Mouse (Mus musculus): ENCODE data around the gene Trpm8. TPM values are rescaled to one million over a fixed set of nuclear protein-coding genes. Genes with fewer than 3 reads are reported as not detected.

The Trpm8 gene
- polyA plus RNA-seq, 1 experiment = not detected

GRCm38 (mm10) chr1:88427987-88428741, 150.7 kb downstream of the Trpm8 start:
- 85% methylated on average over 11 of the region's 11 CpGs for whole genome bisulfite sequencing
- Histone ChIP-seq H3K27ac (ENCODE audit: insufficient read depth, low read length) (no peak overlapping the region), H3K4me3 (ENCODE audit: extremely low read depth, insufficient read depth, insufficient read length) (no peak overlapping the region), H3K36me3 (ENCODE audit: control insufficient read depth, insufficient read depth, low read length) (no peaks in the 10 kb centered on the region), H3K27me3 (ENCODE audit: control insufficient read depth, insufficient read depth, low read length) (no peaks in the 10 kb centered on the region), H3K4me1 (ENCODE audit: control insufficient read depth, insufficient read depth, insufficient read length) (no peaks in the 10 kb centered on the region)
- DNase-seq (ENCODE audit: low read depth in 1 of 2, low spot score in 2 of 2) = no peak
- TF ChIP-seq POLR2A (IDR thresholded peaks at IDR 0.05; ENCODE audit: low read depth, low read length) (no peak), CTCF (IDR thresholded peaks at IDR 0.05; ENCODE audit: extremely low read depth, insufficient read depth, insufficient read length, insufficient replicate concordance) (no peak)

GRCm38 (mm10) chr1:88429413-88429812, 152.0 kb downstream of the Trpm8 start:
- no peak for DNase-seq (ENCODE audit: low read depth in 1 of 2, low spot score in 2 of 2)
- Histone ChIP-seq H3K27me3 (ENCODE audit: control insufficient read depth, insufficient read depth, low read length) (no peaks in the 10 kb centered on the region), H3K4me3 (ENCODE audit: extremely low read depth, insufficient read depth, insufficient read length) (no peak overlapping the region), H3K4me1 (ENCODE audit: control insufficient read depth, insufficient read depth, insufficient read length) (no peaks in the 10 kb centered on the region; the same call in 1 of the 2 replicates), H3K27ac (ENCODE audit: insufficient read depth, low read length) (no peak overlapping the region), H3K36me3 (ENCODE audit: control insufficient read depth, insufficient read depth, low read length) (no peaks in the 10 kb centered on the region)
- 36% methylated on average over 1 of the region's 1 CpGs for WGBS
- TF ChIP-seq CTCF (IDR thresholded peaks at IDR 0.05; ENCODE audit: extremely low read depth, insufficient read depth, insufficient read length, insufficient replicate concordance) (no peak), POLR2A (IDR thresholded peaks at IDR 0.05; ENCODE audit: low read depth, low read length) (no peak)

- H3K4me3 ChIP-seq (ENCODE audit: extremely low read depth, insufficient read depth, insufficient read length) = no peak overlapping the region
- no peak for TF ChIP-seq POLR2A (IDR thresholded peaks at IDR 0.05; ENCODE audit: low read depth, low read length)
- TF ChIP-seq CTCF (IDR thresholded peaks at IDR 0.05; ENCODE audit: extremely low read depth, insufficient read depth, insufficient read length, insufficient replicate concordance) = no peak
- H3K36me3 ChIP-seq (ENCODE audit: control insufficient read depth, insufficient read depth, low read length) = no peaks in the 10 kb centered on the region
- no peaks in the 10 kb centered on the region; the same call in 1 of the 2 replicates for H3K4me1 ChIP-seq (ENCODE audit: control insufficient read depth, insufficient read depth, insufficient read length)
- 87% methylated on average over 4 of the region's 4 CpGs for WGBS
- no peak overlapping the region for H3K27ac ChIP-seq (ENCODE audit: insufficient read depth, low read length)
- DNase-seq (ENCODE audit: low read depth in 1 of 2, low spot score in 2 of 2) = no peak
- no peaks in the 10 kb centered on the region for H3K27me3 ChIP-seq (ENCODE audit: control insufficient read depth, insufficient read depth, low read length)
Measured at GRCm38 (mm10) chr1:88431262-88431661, 153.8 kb downstream of the Trpm8 start.

GRCm38 (mm10) chr1:88432601-88433000, 155.1 kb downstream of the Trpm8 start:
- Histone ChIP-seq H3K4me1 (ENCODE audit: control insufficient read depth, insufficient read depth, insufficient read length) (no peaks in the 10 kb centered on the region; the same call in 1 of the 2 replicates), H3K27me3 (ENCODE audit: control insufficient read depth, insufficient read depth, low read length) (no peaks in the 10 kb centered on the region), H3K4me3 (ENCODE audit: extremely low read depth, insufficient read depth, insufficient read length) (no peak overlapping the region), H3K27ac (ENCODE audit: insufficient read depth, low read length) (no peak overlapping the region), H3K36me3 (ENCODE audit: control insufficient read depth, insufficient read depth, low read length) (no peaks in the 10 kb centered on the region)
- TF ChIP-seq CTCF (IDR thresholded peaks at IDR 0.05; ENCODE audit: extremely low read depth, insufficient read depth, insufficient read length, insufficient replicate concordance) (no peak), POLR2A (IDR thresholded peaks at IDR 0.05; ENCODE audit: low read depth, low read length) (no peak)
- no peak for DNase-seq (ENCODE audit: low read depth in 1 of 2, low spot score in 2 of 2)
- WGBS = 63% methylated on average over 3 of the region's 3 CpGs

GRCm38 (mm10) chr1:88433096-88433883, 155.8 kb downstream of the Trpm8 start:
- TF ChIP-seq CTCF (IDR thresholded peaks at IDR 0.05; ENCODE audit: extremely low read depth, insufficient read depth, insufficient read length, insufficient replicate concordance) (no peak), POLR2A (IDR thresholded peaks at IDR 0.05; ENCODE audit: low read depth, low read length) (no peak)
- Histone ChIP-seq H3K27me3 (ENCODE audit: control insufficient read depth, insufficient read depth, low read length) (no peaks in the 10 kb centered on the region), H3K4me3 (ENCODE audit: extremely low read depth, insufficient read depth, insufficient read length) (no peak overlapping the region), H3K4me1 (ENCODE audit: control insufficient read depth, insufficient read depth, insufficient read length) (no peaks in the 10 kb centered on the region; the same call in 1 of the 2 replicates), H3K27ac (ENCODE audit: insufficient read depth, low read length) (no peak overlapping the region), H3K36me3 (ENCODE audit: control insufficient read depth, insufficient read depth, low read length) (no peaks in the 10 kb centered on the region)
- WGBS = 35% methylated on average over 6 of the region's 6 CpGs
- no peak for DNase-seq (ENCODE audit: low read depth in 1 of 2, low spot score in 2 of 2)

- Histone ChIP-seq H3K4me3 (ENCODE audit: extremely low read depth, insufficient read depth, insufficient read length) (no peak overlapping the region), H3K4me1 (ENCODE audit: control insufficient read depth, insufficient read depth, insufficient read length) (no peaks in the 10 kb centered on the region; the same call in 1 of the 2 replicates), H3K36me3 (ENCODE audit: control insufficient read depth, insufficient read depth, low read length) (no peaks in the 10 kb centered on the region), H3K27ac (ENCODE audit: insufficient read depth, low read length) (no peak overlapping the region), H3K27me3 (ENCODE audit: control insufficient read depth, insufficient read depth, low read length) (no peaks in the 10 kb centered on the region)
- WGBS = 84% methylated on average over 4 of the region's 4 CpGs
- TF ChIP-seq POLR2A (IDR thresholded peaks at IDR 0.05; ENCODE audit: low read depth, low read length) = no peak
- TF ChIP-seq CTCF (IDR thresholded peaks at IDR 0.05; ENCODE audit: extremely low read depth, insufficient read depth, insufficient read length, insufficient replicate concordance) = no peak
- DNase-seq (ENCODE audit: low read depth in 1 of 2, low spot score in 2 of 2) = no peak
Measured at GRCm38 (mm10) chr1:88434057-88434456, 156.6 kb downstream of the Trpm8 start.

Data from spleen, adult 2 months (tissue).